Mouse (Mus musculus) ovary, adult 2 months (tissue): ENCODE measurements around the gene Hist1h3e. TPM values are rescaled to one million over a fixed set of nuclear protein-coding genes. Genes with fewer than 3 reads are reported as not detected.

Source experiments
- polyA plus RNA-seq: library from polyadenylated mRNA; depleted of rRNA; stranded (reverse); fragments of >200 nt; gene quantifications from 2 replicates; pipeline ENCODE4 v1.2.3, GENCODE M21; 2012; rRNA removed

The Hist1h3e gene
- 47.5 and 78.7 TPM in 2 replicates for polyA plus RNA-seq

GRCm38 (mm10) chr13:23561883-23562659, at the start of gene Hist1h3e:
TSS of gene Hist1h3e (minus strand) at chr13:23562369.

GRCm38 (mm10) chr13:23581408-23582218, 19.4 kb upstream of the Hist1h3e start, which contains the start of gene Hist1h4d:
TSS of gene Hist1h4d (plus strand) at chr13:23581598.

GRCm38 (mm10) chr13:23575271-23575851, 13.2 kb upstream of the Hist1h3e start, which contains the start of gene Hist1h3d:
TSS of gene Hist1h3d (plus strand) at chr13:23575763.

GRCm38 (mm10) chr13:23573898-23574524, 11.8 kb upstream of the Hist1h3e start, which contains the start of the genes Hist1h2bf and Hist1h2ad:
TSS of gene Hist1h2bf (minus strand) at chr13:23574196.
TSS of gene Hist1h2ad (plus strand) at chr13:23574381.

GRCm38 (mm10) chr13:23571022-23571503, 8.9 kb upstream of the Hist1h3e start, which contains the start of the genes Hist1h2ae and Hist1h2bg:
TSS of gene Hist1h2ae (minus strand) at chr13:23571220.
TSS of gene Hist1h2bg (plus strand) at chr13:23571396.

DNA sequence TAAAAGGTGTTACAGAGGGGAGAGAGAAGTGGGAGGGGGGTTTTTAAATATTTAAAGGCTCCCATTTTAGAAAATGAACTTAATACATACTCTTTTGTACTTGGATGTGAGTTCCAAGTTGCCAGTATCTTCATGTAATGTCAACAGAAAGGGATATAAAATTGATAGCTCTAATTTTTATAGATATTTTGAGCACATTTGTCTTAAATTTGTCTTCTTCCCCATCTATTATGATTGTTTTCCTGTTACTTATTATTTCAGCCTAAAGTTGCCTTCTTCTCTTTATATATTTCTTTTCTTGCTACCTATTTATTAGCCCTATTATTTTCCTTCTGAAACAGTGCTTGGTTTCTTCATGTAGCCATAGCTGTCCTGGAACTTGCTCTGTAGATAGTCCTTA, 9.2 kb downstream of the Hist1h3e start, which contains the start of gene Hist1h1d:
TSS of gene Hist1h1d (plus strand) at position 301 of the 400 bp plus-strand sequence.

DNA sequence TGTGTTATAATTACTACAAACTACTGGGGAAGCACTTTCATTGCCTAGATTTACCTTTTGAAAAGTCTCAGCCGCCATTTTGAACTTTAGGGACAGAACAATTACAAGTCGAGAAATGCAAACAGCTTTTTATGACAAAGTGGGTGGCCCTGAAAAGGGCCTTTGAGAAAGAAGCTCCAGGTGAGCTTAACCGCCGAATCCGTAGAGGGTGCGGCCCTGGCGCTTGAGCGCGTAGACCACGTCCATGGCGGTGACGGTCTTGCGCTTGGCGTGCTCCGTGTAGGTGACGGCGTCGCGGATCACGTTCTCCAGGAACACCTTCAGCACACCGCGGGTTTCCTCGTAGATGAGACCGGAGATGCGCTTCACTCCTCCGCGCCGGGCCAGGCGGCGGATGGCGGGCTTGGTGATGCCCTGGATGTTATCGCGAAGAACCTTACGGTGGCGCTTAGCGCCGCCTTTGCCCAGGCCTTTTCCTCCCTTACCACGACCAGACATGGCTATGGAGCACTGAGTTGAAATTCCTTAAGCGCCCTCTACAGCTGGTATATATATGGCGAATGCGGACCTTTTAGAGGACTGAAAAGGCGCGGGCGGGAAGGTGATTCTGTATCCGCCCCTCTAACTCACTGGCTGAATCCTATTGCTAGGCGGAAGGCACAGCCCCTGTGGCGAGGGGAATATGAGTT, 10.9 kb downstream of the Hist1h3e start, which contains the start of gene Hist1h4f:
TSS of gene Hist1h4f (minus strand) at position 503 of the 689 bp plus-strand sequence.

DNA sequence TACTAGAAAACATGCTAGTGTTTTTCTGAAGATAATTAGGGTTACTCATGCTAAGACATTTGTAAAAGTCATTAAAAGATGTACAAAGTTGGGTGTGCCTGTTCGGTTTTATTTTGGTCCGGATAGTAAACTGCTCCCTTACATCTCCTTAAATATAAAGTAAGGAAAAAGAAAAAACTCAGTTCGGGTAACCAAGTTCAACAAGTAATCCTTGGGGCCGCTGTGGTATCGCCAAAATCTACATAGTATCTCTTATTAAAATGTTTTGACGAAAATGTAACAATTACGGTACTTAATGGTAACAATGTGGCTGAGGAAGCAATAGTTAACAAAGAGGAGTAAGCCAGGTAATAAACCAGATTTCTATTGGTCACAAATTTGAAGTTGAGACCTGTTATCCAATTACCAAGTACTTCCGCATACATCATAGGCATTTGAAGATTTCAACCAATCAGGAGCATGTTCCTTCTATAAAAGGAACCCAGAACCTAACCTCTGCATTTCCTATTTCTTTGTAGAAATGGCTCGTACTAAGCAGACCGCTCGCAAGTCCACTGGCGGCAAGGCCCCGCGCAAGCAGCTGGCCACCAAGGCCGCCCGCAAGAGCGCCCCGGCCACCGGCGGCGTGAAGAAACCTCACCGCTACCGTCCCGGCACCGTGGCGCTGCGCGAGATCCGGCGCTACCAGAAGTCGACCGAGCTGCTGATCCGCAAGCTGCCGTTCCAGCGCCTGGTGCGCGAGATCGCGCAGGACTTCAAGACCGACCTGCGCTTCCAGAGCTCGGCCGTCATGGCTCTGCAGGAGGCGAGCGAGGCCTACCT, 18.0 kb downstream of the Hist1h3e start, which contains the start of gene Hist1h3f:
TSS of gene Hist1h3f (plus strand) at position 88 of the 822 bp plus-strand sequence.

DNA sequence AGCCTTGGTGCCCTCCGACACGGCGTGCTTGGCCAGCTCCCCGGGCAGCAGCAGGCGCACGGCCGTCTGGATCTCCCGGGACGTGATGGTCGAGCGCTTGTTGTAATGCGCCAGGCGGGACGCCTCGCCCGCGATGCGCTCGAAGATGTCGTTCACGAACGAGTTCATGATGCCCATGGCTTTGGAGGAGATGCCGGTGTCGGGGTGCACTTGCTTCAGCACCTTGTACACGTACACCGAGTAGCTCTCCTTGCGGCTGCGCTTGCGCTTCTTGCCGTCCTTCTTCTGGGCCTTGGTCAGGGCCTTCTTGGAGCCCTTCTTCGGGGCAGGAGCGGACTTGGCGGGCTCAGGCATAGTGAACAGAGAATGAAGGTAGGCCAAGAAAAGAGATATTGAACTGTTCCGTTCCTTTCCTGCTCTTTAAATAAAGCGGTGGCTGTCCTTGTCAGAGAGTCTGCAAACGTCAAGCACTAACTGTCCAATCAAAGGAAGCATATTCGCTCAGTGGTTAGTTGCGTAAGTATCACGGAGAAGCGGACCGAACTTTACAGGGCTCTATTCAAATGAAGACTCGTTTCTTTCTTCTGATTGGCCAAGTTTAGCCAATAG, 19.1 kb downstream of the Hist1h3e start, which contains the start of gene Hist1h2bh:
TSS of gene Hist1h2bh (minus strand) at position 394 of the 609 bp plus-strand sequence.

DNA sequence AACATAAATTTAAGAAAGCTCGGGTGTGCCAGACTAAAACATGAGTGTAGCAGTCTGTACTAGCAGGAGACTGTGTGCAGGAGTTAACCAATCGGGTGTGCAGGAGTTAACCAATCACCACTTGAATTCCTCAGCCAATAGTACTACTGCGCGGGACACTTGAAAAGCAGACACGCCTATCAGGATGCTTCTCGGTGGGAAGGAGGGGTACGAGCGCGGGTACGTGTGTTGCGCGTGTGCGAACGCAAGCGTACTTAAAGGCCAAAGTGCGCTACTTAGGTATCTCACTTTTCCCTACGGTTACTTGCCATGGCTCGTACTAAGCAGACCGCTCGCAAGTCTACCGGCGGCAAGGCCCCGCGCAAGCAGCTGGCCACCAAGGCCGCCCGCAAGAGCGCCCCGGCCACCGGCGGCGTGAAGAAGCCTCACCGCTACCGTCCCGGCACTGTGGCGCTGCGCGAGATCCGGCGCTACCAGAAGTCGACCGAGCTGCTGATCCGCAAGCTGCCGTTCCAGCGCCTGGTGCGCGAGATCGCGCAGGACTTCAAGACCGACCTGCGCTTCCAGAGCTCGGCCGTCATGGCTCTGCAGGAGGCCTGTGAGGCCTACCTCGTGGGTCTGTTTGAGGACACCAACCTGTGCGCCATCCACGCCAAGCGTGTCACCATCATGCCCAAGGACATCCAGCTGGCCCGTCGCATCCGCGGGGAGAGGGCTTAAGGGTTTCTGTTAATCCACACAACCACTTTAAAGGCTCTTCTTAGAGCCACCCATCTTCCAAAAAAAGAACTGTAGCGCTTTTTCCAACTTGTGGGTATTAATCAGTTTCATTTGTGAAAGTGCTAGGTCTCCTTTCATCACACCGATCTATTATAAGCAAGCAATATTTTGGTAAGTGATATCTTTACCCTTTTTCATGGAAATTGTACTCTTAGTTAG, 26.8 kb downstream of the Hist1h3e start, which contains the start of gene Hist1h3g:
TSS of gene Hist1h3g (plus strand) at position 286 of the 939 bp plus-strand sequence.

DNA sequence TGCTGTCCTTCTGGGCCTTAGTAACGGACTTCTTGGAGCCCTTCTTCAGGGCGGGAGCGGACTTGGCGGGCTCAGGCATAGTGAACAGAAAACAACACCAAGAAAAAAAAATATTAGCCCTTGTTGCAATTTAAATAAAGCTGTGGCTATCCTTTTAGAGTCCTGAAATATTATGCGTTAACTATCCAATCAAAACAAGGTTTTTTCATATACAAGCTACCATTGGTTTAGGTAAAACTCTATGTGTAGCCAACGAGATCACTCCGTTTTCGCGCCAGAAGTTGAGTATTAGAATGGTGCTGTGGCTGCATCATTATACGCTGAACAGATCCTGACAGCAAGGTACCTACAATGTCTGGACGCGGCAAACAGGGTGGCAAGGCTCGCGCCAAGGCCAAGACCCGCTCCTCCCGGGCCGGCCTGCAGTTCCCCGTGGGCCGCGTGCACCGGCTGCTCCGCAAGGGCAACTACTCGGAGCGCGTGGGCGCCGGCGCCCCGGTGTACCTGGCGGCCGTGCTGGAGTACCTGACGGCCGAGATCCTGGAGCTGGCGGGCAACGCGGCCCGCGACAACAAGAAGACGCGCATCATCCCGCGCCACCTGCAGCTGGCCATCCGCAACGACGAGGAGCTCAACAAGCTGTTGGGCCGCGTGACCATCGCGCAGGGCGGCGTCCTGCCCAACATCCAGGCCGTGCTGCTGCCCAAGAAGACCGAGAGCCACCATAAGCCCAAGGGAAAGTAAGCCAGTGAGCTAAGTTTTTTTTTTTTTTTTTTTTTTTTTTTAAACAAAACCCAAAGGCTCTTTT, 28.4 kb downstream of the Hist1h3e start, which contains the start of gene Hist1h2af:
TSS of gene Hist1h2af (plus strand) at position 347 of the 808 bp plus-strand sequence.

GRCm38 (mm10) chr13:23530901-23531875, 31.0 kb downstream of the Hist1h3e start, which contains the start of gene Hist1h4h:
TSS of gene Hist1h4h (plus strand) at chr13:23531050.

